Mouse (Mus musculus) heart, postnatal 0 days (tissue): ENCODE data around the gene Plekhh1.

Experiments
- CTCF ChIP-seq: IDR thresholded peaks from 2 replicates; pipeline ENCODE4 v1.5.1; 2016; ENCODE audit warnings: antibody characterized with exemption, control low read depth, low read depth
- EP300 ChIP-seq: IDR thresholded peaks from 2 replicates; pipeline ENCODE4 v1.6.1; 2016; ENCODE audit warnings: antibody characterized with exemption, low read depth

GRCm38 (mm10) chr12:79103773-79104172 lies 74.8 kb downstream of the Plekhh1 start:
- TF ChIP-seq CTCF = no peak
- TF ChIP-seq EP300 = no peak
